Mouse (Mus musculus): ENCODE results near the gene Tanc2. TPM values are rescaled to one million over a fixed set of nuclear protein-coding genes. Genes with fewer than 3 reads are reported as not detected.

The Tanc2 gene
- polyA plus RNA-seq, 1 experiment from 2014 or later, result 17.7 TPM

GRCm38 (mm10) chr11:105777802-105778201 is 188.0 kb downstream of the Tanc2 start:
- Histone ChIP-seq H3K27ac (no peak overlapping the region), H3K9ac (no peak overlapping the region), H3K4me3 (replicated peaks) (no peak overlapping the region), H3K4me2 (no peak overlapping the region), H3K27me3 (no peaks in the 10 kb centered on the region), H3K4me1 (no peaks in the 10 kb centered on the region), H3K36me3 (replicated peaks) (peaks cover 3% of the 10 kb centered on the region; the same call in 1 of the 2 replicates), H3K9me3 (no peaks in the 10 kb centered on the region)
- ATAC-seq (ENCODE audit: low FRiP score), result no peak

- Histone ChIP-seq H3K9me3 (no peaks in the 10 kb centered on the region; the same call in 1 of the 2 replicates), H3K27ac (no peak overlapping the region), H3K4me3 (replicated peaks) (no peak overlapping the region), H3K4me1 (no peaks in the 10 kb centered on the region), H3K27me3 (no peaks in the 10 kb centered on the region), H3K4me2 (no peak overlapping the region), H3K9ac (no peak overlapping the region), H3K36me3 (replicated peaks) (no peaks in the 10 kb centered on the region)
- no peak for ATAC-seq (ENCODE audit: low FRiP score)
These were observed 202.7 kb downstream of the Tanc2 start for GRCm38 (mm10) chr11:105792501-105792900.

- Histone ChIP-seq H3K4me3 (replicated peaks) (no peak overlapping the region), H3K36me3 (replicated peaks) (no peaks in the 10 kb centered on the region), H3K9me3 (no peaks in the 10 kb centered on the region), H3K4me1 (no peaks in the 10 kb centered on the region), H3K27me3 (no peaks in the 10 kb centered on the region), H3K27ac (no peak overlapping the region), H3K4me2 (no peak overlapping the region), H3K9ac (no peak overlapping the region)
- 87% methylated on average over 3 of the region's 3 CpGs for WGBS
- no peak for ATAC-seq (ENCODE audit: low FRiP score)
These were observed 213.9 kb downstream of the Tanc2 start for GRCm38 (mm10) chr11:105803686-105804085.

GRCm38 (mm10) chr11:105804776-105805175 is 215.0 kb downstream of the Tanc2 start:
- Histone ChIP-seq H3K9me3 (no peaks in the 10 kb centered on the region), H3K27ac (no peak overlapping the region), H3K4me3 (replicated peaks) (no peak overlapping the region), H3K27me3 (no peaks in the 10 kb centered on the region), H3K36me3 (replicated peaks) (no peaks in the 10 kb centered on the region), H3K4me2 (no peak overlapping the region), H3K9ac (no peak overlapping the region), H3K4me1 (no peaks in the 10 kb centered on the region)
- 71% methylated on average over 3 of the region's 3 CpGs for WGBS
- ATAC-seq (ENCODE audit: low FRiP score), result no peak

GRCm38 (mm10) chr11:105807103-105807502 is 217.3 kb downstream of the Tanc2 start:
- H3K9me3 ChIP-seq, result no peaks in the 10 kb centered on the region
- H3K36me3 ChIP-seq (replicated peaks), result no peaks in the 10 kb centered on the region
- H3K4me2 ChIP-seq, result no peak overlapping the region
- H3K4me1 ChIP-seq, result no peaks in the 10 kb centered on the region
- no peak overlapping the region for H3K27ac ChIP-seq
- H3K9ac ChIP-seq, result no peak overlapping the region
- 93% methylated on average over 5 of the region's 5 CpGs for WGBS
- ATAC-seq (ENCODE audit: low FRiP score), result no peak
- no peaks in the 10 kb centered on the region for H3K27me3 ChIP-seq
- H3K4me3 ChIP-seq (replicated peaks), result no peak overlapping the region

GRCm38 (mm10) chr11:105823246-105823645 is 233.5 kb downstream of the Tanc2 start:
- H3K27ac ChIP-seq, result no peak overlapping the region
- H3K9ac ChIP-seq, result no peak overlapping the region
- 93% methylated on average over 1 of the region's 1 CpGs for WGBS
- no peaks in the 10 kb centered on the region for H3K4me1 ChIP-seq
- no peak for ATAC-seq (ENCODE audit: low FRiP score)
- H3K9me3 ChIP-seq, result no peaks in the 10 kb centered on the region
- no peaks in the 10 kb centered on the region for H3K27me3 ChIP-seq
- no peak overlapping the region for H3K4me2 ChIP-seq
- no peaks in the 10 kb centered on the region for H3K36me3 ChIP-seq (replicated peaks)
- H3K4me3 ChIP-seq (replicated peaks), result no peak overlapping the region

- H3K9ac ChIP-seq, result no peak overlapping the region
- H3K4me1 ChIP-seq, result no peaks in the 10 kb centered on the region
- ATAC-seq (ENCODE audit: low FRiP score), result no peak
- H3K4me3 ChIP-seq (replicated peaks), result no peak overlapping the region
- WGBS, result 77% methylated on average over 2 of the region's 2 CpGs
- H3K9me3 ChIP-seq, result no peaks in the 10 kb centered on the region
- no peaks in the 10 kb centered on the region for H3K27me3 ChIP-seq
- H3K4me2 ChIP-seq, result no peak overlapping the region
- no peaks in the 10 kb centered on the region for H3K36me3 ChIP-seq (replicated peaks)
- H3K27ac ChIP-seq, result no peak overlapping the region
These were observed 234.0 kb downstream of the Tanc2 start for GRCm38 (mm10) chr11:105823759-105824158.

- Histone ChIP-seq H3K4me3 (replicated peaks) (no peak overlapping the region), H3K27me3 (no peaks in the 10 kb centered on the region), H3K36me3 (replicated peaks) (no peaks in the 10 kb centered on the region), H3K4me1 (no peaks in the 10 kb centered on the region), H3K9ac (no peak overlapping the region), H3K9me3 (no peaks in the 10 kb centered on the region), H3K27ac (no peak overlapping the region), H3K4me2 (no peak overlapping the region)
- no peak for ATAC-seq (ENCODE audit: low FRiP score)
- 86% methylated on average over 2 of the region's 2 CpGs for WGBS
These were observed 238.4 kb downstream of the Tanc2 start for GRCm38 (mm10) chr11:105828175-105828574.

- H3K27me3 ChIP-seq, result no peaks in the 10 kb centered on the region
- no peaks in the 10 kb centered on the region for H3K9me3 ChIP-seq
- no peak overlapping the region for H3K4me2 ChIP-seq
- ATAC-seq (ENCODE audit: low FRiP score), result no peak
- H3K9ac ChIP-seq, result no peak overlapping the region
- H3K27ac ChIP-seq, result no peak overlapping the region
- H3K4me3 ChIP-seq (replicated peaks), result no peak overlapping the region
- peaks cover 5% of the 10 kb centered on the region; the same call in 1 of the 2 replicates for H3K36me3 ChIP-seq (replicated peaks)
- 94% methylated on average over 4 of the region's 4 CpGs for WGBS
- no peaks in the 10 kb centered on the region for H3K4me1 ChIP-seq
These were observed 245.4 kb downstream of the Tanc2 start for GRCm38 (mm10) chr11:105835209-105835608.

GRCm38 (mm10) chr11:105836344-105836891 is 246.6 kb downstream of the Tanc2 start:
- Histone ChIP-seq H3K9me3 (no peaks in the 10 kb centered on the region), H3K4me3 (replicated peaks) (no peak overlapping the region), H3K36me3 (replicated peaks) (peaks cover 5% of the 10 kb centered on the region; the same call in 1 of the 2 replicates), H3K27ac (no peak overlapping the region), H3K27me3 (no peaks in the 10 kb centered on the region), H3K4me1 (no peaks in the 10 kb centered on the region), H3K9ac (no peak overlapping the region), H3K4me2 (no peak overlapping the region)
- 92% methylated on average over 6 of the region's 6 CpGs for WGBS
- ATAC-seq (ENCODE audit: low FRiP score), result no peak

GRCm38 (mm10) chr11:105837962-105838361 is 248.2 kb downstream of the Tanc2 start:
- Histone ChIP-seq H3K27me3 (no peaks in the 10 kb centered on the region), H3K4me3 (replicated peaks) (no peak overlapping the region), H3K9me3 (no peaks in the 10 kb centered on the region), H3K9ac (no peak overlapping the region), H3K4me1 (no peaks in the 10 kb centered on the region), H3K36me3 (replicated peaks) (peaks cover 5% of the 10 kb centered on the region; the same call in 1 of the 2 replicates), H3K4me2 (no peak overlapping the region), H3K27ac (no peak overlapping the region)
- ATAC-seq (ENCODE audit: low FRiP score), result no peak

GRCm38 (mm10) chr11:105845901-105846300 is 256.1 kb downstream of the Tanc2 start:
- Histone ChIP-seq H3K4me3 (replicated peaks) (no peak overlapping the region), H3K36me3 (replicated peaks) (no peaks in the 10 kb centered on the region), H3K27ac (no peak overlapping the region), H3K9me3 (no peaks in the 10 kb centered on the region), H3K4me2 (no peak overlapping the region), H3K9ac (no peak overlapping the region), H3K4me1 (no peaks in the 10 kb centered on the region), H3K27me3 (no peaks in the 10 kb centered on the region)
- ATAC-seq (ENCODE audit: low FRiP score), result no peak
- WGBS, result 88% methylated on average over 1 of the region's 1 CpGs

GRCm38 (mm10) chr11:105855504-105855903 is 265.7 kb downstream of the Tanc2 start:
- Histone ChIP-seq H3K9me3 (no peaks in the 10 kb centered on the region), H3K4me3 (replicated peaks) (no peak overlapping the region), H3K4me2 (no peak overlapping the region), H3K9ac (no peak overlapping the region), H3K27me3 (no peaks in the 10 kb centered on the region), H3K4me1 (no peaks in the 10 kb centered on the region), H3K27ac (no peak overlapping the region), H3K36me3 (replicated peaks) (no peaks in the 10 kb centered on the region; the same call in 1 of the 2 replicates)
- ATAC-seq (ENCODE audit: low FRiP score), result no peak
- WGBS, result 65% methylated on average over 3 of the region's 3 CpGs
